Mouse (Mus musculus): ENCODE data around the gene Pik3ap1. TPM values are rescaled to one million over a fixed set of nuclear protein-coding genes. Genes with fewer than 3 reads are reported as not detected.

The Pik3ap1 gene
- total and polyA plus RNA-seq, 3 experiments = 0.07 to 0.16 TPM; not detected in 1

DNA sequence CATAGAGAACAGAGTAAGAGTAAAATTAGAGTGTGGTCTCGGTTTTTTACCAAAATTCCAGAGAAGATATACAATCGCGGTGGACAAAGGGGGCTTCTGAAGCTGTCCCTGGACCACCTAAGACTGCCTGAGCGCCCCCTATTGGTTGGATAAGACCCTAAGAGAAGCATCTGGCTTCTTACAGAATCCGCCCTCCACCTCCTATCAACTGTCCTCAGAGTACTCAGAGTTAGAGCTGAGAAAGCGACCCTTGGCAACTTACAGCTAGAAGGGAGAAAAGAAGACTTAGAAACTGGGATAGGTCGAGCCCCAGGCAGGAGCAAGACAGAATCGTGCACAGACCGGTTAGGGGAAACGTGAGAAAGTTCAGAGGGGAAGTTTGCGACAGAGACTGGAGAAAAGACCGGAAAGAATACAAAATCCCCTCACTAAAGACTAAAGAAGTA lies 473 bp downstream of the Pik3ap1 start:
- Histone ChIP-seq H3K4me1 (ENCODE audit: insufficient read depth, low read depth, low read length) (peaks cover 3% of the 10 kb centered on the region; the same call in 1 of the 2 replicates), H3K36me3 (replicated peaks) (no peaks in the 10 kb centered on the region), H3K27me3 (ENCODE audit: insufficient read depth, low read length) (peaks cover 11% of the 10 kb centered on the region), H3K4me3 (ENCODE audit: low read depth, low read length) (no peak overlapping the region), H3K9me3 (replicated peaks) (no peaks in the 10 kb centered on the region)
- TF ChIP-seq GATA2 (IDR thresholded peaks at IDR 0.05; ENCODE audit: borderline replicate concordance, low read depth, low read length) (no peak), CTCF (IDR thresholded peaks at IDR 0.05; ENCODE audit: low read depth, low read length) (no peak), POLR2AphosphoS5 (IDR thresholded peaks at IDR 0.05; ENCODE audit: insufficient replicate concordance, low read depth, low read length) (no peak), GATA1 (IDR thresholded peaks at IDR 0.05; ENCODE audit: borderline replicate concordance, low read length) (no peak)
- DNase-seq (ENCODE audit: low spot score) (no peak), ATAC-seq (ENCODE audit: extremely low read depth, insufficient number of reproducible peaks, low FRiP score, poor library complexity, severe bottlenecking) (no peak)

DNA sequence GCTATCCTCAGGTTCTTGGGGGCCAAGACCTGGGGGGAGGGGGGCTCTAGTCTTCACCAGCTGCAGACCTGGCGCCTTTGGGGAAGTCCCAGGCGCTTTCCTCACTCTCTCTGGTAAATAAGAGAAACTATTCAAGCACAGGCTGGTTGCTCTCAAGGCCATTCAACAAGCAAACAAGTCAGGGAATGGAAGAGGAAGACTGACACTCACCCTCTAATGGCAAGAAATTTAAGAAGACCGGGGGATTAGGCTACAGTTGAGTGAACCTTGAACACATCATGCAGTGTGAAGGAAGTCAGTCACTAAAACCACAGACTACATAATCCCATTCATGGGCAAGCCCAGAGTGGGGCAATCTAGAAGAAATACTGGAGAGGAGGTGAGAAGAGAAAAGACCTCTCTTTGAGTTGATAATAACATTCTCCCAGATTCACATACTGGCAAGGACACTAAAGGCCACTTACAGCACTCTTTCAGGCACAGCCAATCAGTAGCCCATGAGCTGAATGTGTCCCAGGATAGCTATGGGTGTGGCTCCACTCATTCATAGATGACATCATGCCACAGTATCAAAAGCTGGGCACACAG lies 2.4 kb downstream of the Pik3ap1 start:
- peaks cover 11% of the 10 kb centered on the region for H3K27me3 ChIP-seq (ENCODE audit: insufficient read depth, low read length)
- peaks cover 3% of the 10 kb centered on the region; the same call in 1 of the 2 replicates for H3K4me1 ChIP-seq (ENCODE audit: insufficient read depth, low read depth, low read length)
- ATAC-seq (ENCODE audit: extremely low read depth, insufficient number of reproducible peaks, low FRiP score, poor library complexity, severe bottlenecking) (no peak), DNase-seq (ENCODE audit: low spot score) (no peak)
- no peaks in the 10 kb centered on the region for H3K36me3 ChIP-seq (replicated peaks)
- no peak for TF ChIP-seq GATA2 (IDR thresholded peaks at IDR 0.05; ENCODE audit: borderline replicate concordance, low read depth, low read length)
- no peak for TF ChIP-seq CTCF (IDR thresholded peaks at IDR 0.05; ENCODE audit: low read depth, low read length)
- no peak for TF ChIP-seq TAL1 (conservative IDR thresholded peaks at IDR 0.05; ENCODE audit: low read depth, low read length)
- TF ChIP-seq GATA1 (IDR thresholded peaks at IDR 0.05; ENCODE audit: borderline replicate concordance, low read length) = no peak
- no peak for TF ChIP-seq POLR2AphosphoS5 (IDR thresholded peaks at IDR 0.05; ENCODE audit: insufficient replicate concordance, low read depth, low read length)
- H3K9me3 ChIP-seq (replicated peaks) = no peaks in the 10 kb centered on the region
- H3K4me3 ChIP-seq (ENCODE audit: low read depth, low read length) = no peak overlapping the region

DNA sequence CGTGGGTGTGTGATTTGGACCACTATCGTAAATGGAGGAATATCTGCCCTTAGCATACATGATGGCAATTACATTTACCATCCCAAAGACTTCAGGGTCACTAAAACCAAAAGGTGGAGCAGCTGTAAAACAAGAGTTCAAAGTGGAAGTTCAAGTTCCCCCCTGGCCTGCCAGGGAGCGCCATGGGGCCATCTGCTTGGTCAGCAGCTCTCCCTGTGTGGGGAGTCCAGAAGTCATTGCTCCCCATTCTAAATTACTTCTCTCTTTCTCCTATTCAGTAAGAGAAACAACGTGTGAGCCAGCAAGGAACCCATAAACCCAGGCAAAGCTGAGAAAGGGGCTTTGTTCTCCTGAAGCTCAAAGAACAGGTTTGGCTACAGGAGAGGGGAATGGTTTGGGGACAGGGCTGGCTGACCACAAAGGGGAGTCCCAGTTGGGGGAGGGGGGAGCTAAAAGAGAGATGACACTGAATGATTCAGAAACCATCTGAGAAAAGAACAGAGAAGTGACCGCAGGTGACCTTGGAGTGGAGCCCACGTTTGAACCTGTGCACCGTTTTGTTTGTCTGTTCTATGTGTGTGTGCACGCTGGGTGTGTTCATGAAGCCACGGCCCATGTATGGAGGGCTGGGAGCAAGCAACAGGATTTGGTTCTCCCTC lies 3.2 kb downstream of the Pik3ap1 start:
- DNase-seq (ENCODE audit: low spot score) = no peak
- peaks cover 3% of the 10 kb centered on the region; the same call in 1 of the 2 replicates for H3K4me1 ChIP-seq (ENCODE audit: insufficient read depth, low read depth, low read length)

DNA sequence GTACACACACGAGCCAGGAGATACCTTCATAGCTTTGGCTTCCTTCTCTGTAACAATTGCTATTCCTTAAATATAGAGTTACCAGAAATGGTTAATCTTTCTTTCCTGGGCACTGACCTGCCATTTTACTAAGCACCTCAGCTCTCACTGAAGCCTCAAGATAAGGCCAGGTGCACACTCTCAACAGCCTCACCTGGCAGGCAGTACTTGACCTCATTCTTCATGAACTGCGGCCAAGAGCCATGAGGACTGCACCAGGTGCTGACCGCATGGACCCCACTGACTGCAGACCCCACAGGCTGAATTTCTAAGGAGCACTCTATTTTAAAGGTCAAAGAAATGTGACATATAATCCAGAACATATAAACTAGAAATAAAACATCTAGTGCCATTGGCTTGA lies 5.7 kb downstream of the Pik3ap1 start:
- ATAC-seq (ENCODE audit: extremely low read depth, insufficient number of reproducible peaks, low FRiP score, poor library complexity, severe bottlenecking) = no peak
- no peaks in the 10 kb centered on the region for H3K9me3 ChIP-seq (replicated peaks)
- DNase-seq (ENCODE audit: low spot score) = no peak
- H3K4me3 ChIP-seq (ENCODE audit: low read depth, low read length) = no peak overlapping the region
- no peak for TF ChIP-seq GATA2 (IDR thresholded peaks at IDR 0.05; ENCODE audit: borderline replicate concordance, low read depth, low read length)
- no peak for TF ChIP-seq CTCF (IDR thresholded peaks at IDR 0.05; ENCODE audit: low read depth, low read length)
- no peak for TF ChIP-seq TAL1 (conservative IDR thresholded peaks at IDR 0.05; ENCODE audit: low read depth, low read length)
- no peak for TF ChIP-seq GATA1 (IDR thresholded peaks at IDR 0.05; ENCODE audit: borderline replicate concordance, low read length)
- no peak for TF ChIP-seq POLR2AphosphoS5 (IDR thresholded peaks at IDR 0.05; ENCODE audit: insufficient replicate concordance, low read depth, low read length)
- H3K4me1 ChIP-seq (ENCODE audit: insufficient read depth, low read depth, low read length) = no peaks in the 10 kb centered on the region
- H3K36me3 ChIP-seq (replicated peaks) = no peaks in the 10 kb centered on the region
- H3K27me3 ChIP-seq (ENCODE audit: insufficient read depth, low read length) = no peaks in the 10 kb centered on the region

More for the DNA sequence above, 3.2 kb downstream of the Pik3ap1 start:
- Histone ChIP-seq H3K4me3 (ENCODE audit: low read depth, low read length) (no peak overlapping the region), H3K36me3 (replicated peaks) (no peaks in the 10 kb centered on the region), H3K27me3 (ENCODE audit: insufficient read depth, low read length) (peaks cover 11% of the 10 kb centered on the region), H3K9me3 (replicated peaks) (no peaks in the 10 kb centered on the region)
- TF ChIP-seq GATA1 (IDR thresholded peaks at IDR 0.05; ENCODE audit: borderline replicate concordance, low read length) = no peak
- TF ChIP-seq GATA2 (IDR thresholded peaks at IDR 0.05; ENCODE audit: borderline replicate concordance, low read depth, low read length) = no peak
- no peak for TF ChIP-seq CTCF (IDR thresholded peaks at IDR 0.05; ENCODE audit: low read depth, low read length)
- no peak for TF ChIP-seq TAL1 (conservative IDR thresholded peaks at IDR 0.05; ENCODE audit: low read depth, low read length)
- TF ChIP-seq POLR2AphosphoS5 (IDR thresholded peaks at IDR 0.05; ENCODE audit: insufficient replicate concordance, low read depth, low read length) = no peak
- ATAC-seq (ENCODE audit: extremely low read depth, insufficient number of reproducible peaks, low FRiP score, poor library complexity, severe bottlenecking) = no peak

DNA sequence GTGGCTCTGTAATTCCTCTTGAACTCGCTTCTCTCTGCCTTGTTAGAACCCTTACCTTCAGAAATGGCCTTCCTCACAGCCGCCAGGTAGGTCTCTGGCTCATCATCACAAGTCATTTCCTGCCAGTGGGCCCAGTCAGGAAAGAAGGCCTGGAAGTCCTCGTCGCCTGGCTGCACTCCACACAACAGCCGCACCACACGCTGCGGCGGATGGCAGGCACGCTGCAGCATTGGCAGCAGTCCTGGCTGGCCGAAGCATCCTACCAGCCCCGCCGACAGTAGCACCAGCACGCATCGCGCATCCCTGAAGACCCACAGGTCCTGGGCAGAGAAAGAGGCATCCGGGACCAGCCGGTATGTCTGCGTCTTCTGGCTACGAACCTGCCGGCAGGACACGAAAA lies 9.1 kb downstream of the Pik3ap1 start:
- DNase-seq (ENCODE audit: low spot score) (no peak), ATAC-seq (ENCODE audit: extremely low read depth, insufficient number of reproducible peaks, low FRiP score, poor library complexity, severe bottlenecking) (no peak)

DNA sequence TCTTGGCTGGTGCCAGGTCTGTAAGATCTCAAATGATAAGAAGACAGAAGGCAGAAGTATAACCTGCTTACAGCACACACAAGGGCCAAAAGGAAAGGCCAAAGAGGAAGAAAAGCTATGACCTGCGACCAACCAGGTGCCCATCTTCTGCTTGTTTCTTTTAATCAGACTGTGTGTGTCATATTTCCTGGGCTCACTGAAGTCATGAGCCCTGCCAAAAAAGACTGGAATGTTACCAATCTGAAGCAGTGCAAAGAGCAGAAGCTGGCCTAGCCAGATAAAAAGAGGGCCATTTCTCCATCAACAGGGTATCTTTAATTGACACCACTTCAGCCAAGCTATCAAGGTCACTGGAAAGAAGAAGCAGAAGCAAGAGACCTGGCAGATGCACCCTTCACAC lies 9.8 kb downstream of the Pik3ap1 start:
- TF ChIP-seq GATA2 (IDR thresholded peaks at IDR 0.05; ENCODE audit: borderline replicate concordance, low read depth, low read length) (no peak), CTCF (IDR thresholded peaks at IDR 0.05; ENCODE audit: low read depth, low read length) (no peak), GATA1 (IDR thresholded peaks at IDR 0.05; ENCODE audit: borderline replicate concordance, low read length) (no peak), TAL1 (conservative IDR thresholded peaks at IDR 0.05; ENCODE audit: low read depth, low read length) (no peak), POLR2AphosphoS5 (IDR thresholded peaks at IDR 0.05; ENCODE audit: insufficient replicate concordance, low read depth, low read length) (no peak)
- no peak for DNase-seq (ENCODE audit: low spot score)
- no peaks in the 10 kb centered on the region for H3K9me3 ChIP-seq (replicated peaks)
- no peak for ATAC-seq (ENCODE audit: extremely low read depth, insufficient number of reproducible peaks, low FRiP score, poor library complexity, severe bottlenecking)
- no peaks in the 10 kb centered on the region for H3K4me1 ChIP-seq (ENCODE audit: insufficient read depth, low read depth, low read length)
- H3K27me3 ChIP-seq (ENCODE audit: insufficient read depth, low read length) = no peaks in the 10 kb centered on the region
- H3K4me3 ChIP-seq (ENCODE audit: low read depth, low read length) = no peak overlapping the region
- no peaks in the 10 kb centered on the region for H3K36me3 ChIP-seq (replicated peaks)

More for the DNA sequence above, 9.1 kb downstream of the Pik3ap1 start:
- no peak for TF ChIP-seq CTCF (IDR thresholded peaks at IDR 0.05; ENCODE audit: low read depth, low read length)
- TF ChIP-seq POLR2AphosphoS5 (IDR thresholded peaks at IDR 0.05; ENCODE audit: insufficient replicate concordance, low read depth, low read length) = no peak
- no peak for TF ChIP-seq GATA2 (IDR thresholded peaks at IDR 0.05; ENCODE audit: borderline replicate concordance, low read depth, low read length)
- TF ChIP-seq GATA1 (IDR thresholded peaks at IDR 0.05; ENCODE audit: borderline replicate concordance, low read length) = no peak
- no peak for TF ChIP-seq TAL1 (conservative IDR thresholded peaks at IDR 0.05; ENCODE audit: low read depth, low read length)
- Histone ChIP-seq H3K4me3 (ENCODE audit: low read depth, low read length) (no peak overlapping the region), H3K4me1 (ENCODE audit: insufficient read depth, low read depth, low read length) (no peaks in the 10 kb centered on the region), H3K9me3 (replicated peaks) (no peaks in the 10 kb centered on the region), H3K27me3 (ENCODE audit: insufficient read depth, low read length) (no peaks in the 10 kb centered on the region), H3K36me3 (replicated peaks) (no peaks in the 10 kb centered on the region)
